Mouse (Mus musculus) heart, adult 2 months (tissue): Measurements from ENCODE around the gene C77080.

Experiments used
- CTCF ChIP-seq: fragments of 200-600 bp; IDR thresholded peaks from 2 replicates; pipeline ENCODE4 v1.8.1; 2022; ENCODE audit warnings: antibody characterized with exemption, mild to moderate bottlenecking, moderate library complexity
- EP300 ChIP-seq: fragments of 200-500 bp; IDR thresholded peaks from 2 replicates; pipeline ENCODE4 v1.6.1; 2011; ENCODE audit warnings: low read depth, low read length, control low read depth; ENCODE audit not compliant: insufficient read depth
- POLR2A ChIP-seq: fragments of 200-500 bp; IDR thresholded peaks from 2 replicates; pipeline ENCODE4 v1.6.1; 2011; ENCODE audit warnings: mild to moderate bottlenecking, low read depth, low read length, control low read depth; ENCODE audit not compliant: insufficient read depth

GRCm38 (mm10) chr4:129188041-129188659, 73.1 kb downstream of the C77080 start:
- TF ChIP-seq POLR2A: no peak
- TF ChIP-seq EP300: no peak
- no peak for TF ChIP-seq CTCF
